Mouse (Mus musculus) urinary bladder, postnatal 14 days (tissue): ENCODE results near the gene Trim46.
"Not testable (repeated sequence)": the region's sequence is repeated elsewhere in the genome, so short reads cannot be mapped to it uniquely, and the experiment has no call there.

Experiments
- DNase-seq: peaks from one replicate; pipeline ENCODE4 v3.0.0; 2021; ENCODE audit warnings: low spot score

The Trim46 gene

DNA sequence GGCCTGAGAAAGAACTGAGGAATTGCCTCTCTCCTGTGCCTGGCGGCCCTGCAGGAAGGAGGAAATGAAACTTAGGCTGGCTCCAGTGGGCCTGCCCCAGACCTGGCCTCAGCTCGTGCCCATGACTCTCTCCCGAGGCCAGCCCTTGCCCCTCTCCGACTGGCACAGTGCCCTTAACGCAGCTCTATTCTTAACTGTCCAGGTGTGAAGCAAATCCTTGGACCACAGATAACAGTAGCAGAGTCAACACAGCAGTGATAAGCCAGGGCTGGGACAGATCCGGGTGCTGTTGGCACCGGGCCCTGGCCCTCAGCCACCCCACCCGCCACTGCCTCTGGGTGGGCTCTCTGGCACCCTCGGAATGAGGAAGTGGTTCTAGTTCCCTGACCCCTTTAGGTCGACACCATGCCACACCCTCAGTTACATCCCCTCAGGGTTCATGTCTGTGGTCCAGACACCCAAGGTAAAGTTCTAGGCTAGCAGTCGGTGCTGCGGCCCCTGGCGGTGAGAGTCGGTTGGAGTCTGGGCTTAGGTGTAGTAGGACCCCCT is 12.5 kb downstream of the Trim46 start:
- DNase-seq, result no peak

DNA sequence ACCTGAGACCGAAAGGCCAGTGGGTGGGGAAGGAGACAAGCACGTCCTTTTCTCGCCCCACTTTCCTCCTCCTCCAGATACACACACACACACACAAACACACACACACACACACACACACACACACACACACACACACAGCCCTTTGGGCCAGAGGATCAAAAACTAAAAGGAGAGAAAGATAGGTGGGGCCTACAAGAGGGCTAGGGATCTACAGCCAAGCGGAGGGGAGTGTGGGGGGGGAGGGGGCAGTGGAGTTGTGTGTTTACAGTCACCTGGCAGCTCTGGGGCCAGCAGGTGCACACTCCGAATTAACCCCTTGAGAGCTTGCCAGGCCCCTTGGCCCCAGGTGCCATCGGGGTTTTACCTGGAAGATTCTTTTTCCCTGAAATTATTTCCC is 13.5 kb downstream of the Trim46 start:
- DNase-seq, result no peak

DNA sequence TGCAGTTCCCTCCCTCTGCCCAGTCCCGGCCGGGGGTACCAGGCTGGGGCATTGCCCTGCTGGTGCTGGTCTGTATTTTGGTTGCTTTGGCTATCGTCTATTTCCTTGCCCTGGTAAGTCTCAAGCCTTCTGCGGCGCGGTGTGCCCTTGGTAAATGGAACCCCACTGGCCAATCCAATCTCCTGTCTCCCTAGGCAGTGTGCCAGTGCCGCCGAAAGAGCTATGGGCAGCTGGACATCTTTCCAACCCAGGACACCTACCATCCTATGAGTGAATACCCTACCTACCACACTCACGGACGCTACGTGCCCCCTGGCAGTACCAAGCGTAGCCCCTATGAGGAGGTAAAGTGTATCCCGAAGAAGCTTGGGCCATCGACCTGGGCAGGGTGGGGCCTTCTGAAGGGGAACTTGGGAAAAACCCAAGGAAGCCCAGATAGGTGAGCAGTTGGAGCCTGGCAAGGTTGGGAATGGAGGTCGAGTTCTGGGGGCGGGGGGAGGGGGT is 14.3 kb downstream of the Trim46 start:
- no peak for DNase-seq

DNA sequence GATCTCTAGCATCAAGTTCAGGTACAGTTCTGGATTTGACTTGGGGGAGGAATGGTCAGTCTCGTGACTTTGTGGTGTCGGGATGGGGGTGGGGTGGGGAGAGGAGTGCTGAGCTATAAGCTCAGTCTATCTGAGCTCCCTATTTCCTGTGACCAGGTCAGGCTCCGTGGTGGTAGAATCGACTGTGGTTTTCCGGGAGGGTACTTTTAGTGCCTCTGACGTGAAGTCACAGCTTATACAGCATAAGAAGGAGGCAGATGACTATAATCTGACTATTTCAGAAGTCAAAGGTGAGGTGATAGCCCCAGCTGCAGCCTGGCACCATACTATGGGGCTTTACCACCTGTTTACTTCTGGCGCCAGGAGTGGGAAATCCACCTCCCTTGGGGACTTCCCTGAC is 14.8 kb downstream of the Trim46 start:
- DNase-seq, result no peak

DNA sequence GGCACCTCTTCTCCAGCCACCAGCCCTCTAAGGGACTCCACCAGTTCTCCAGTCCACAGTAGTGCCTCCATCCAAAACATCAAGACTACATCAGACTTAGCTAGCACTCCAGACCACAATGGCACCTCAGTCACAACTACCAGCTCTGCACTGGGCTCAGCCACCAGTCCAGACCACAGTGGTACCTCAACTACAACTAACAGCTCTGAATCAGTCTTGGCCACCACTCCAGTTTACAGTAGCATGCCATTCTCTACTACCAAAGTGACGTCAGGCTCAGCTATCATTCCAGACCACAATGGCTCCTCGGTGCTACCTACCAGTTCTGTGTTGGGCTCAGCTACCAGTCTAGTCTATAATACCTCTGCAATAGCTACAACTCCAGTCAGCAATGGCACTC is 15.5 kb downstream of the Trim46 start:
- no peak for DNase-seq

DNA sequence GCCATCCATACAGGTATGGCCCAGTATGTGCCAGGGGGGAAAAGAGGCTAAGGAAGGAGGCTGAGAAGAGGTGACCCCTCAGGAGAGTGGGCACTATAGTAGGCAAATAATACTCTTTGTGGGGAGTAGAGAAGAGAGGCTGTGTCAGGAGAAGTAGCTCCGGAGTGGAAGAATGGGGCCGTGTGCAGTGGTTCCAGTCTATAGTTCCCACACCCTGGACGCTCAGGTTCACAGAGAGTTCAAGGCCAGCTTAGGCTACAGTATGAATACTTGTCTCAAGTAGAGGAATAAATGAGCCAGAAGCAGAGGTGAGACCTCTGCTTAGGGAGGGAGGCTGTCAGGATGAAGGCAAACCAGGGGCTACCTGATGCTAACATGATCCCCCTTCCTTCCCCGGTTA is 16.8 kb downstream of the Trim46 start:
- no peak for DNase-seq

DNA sequence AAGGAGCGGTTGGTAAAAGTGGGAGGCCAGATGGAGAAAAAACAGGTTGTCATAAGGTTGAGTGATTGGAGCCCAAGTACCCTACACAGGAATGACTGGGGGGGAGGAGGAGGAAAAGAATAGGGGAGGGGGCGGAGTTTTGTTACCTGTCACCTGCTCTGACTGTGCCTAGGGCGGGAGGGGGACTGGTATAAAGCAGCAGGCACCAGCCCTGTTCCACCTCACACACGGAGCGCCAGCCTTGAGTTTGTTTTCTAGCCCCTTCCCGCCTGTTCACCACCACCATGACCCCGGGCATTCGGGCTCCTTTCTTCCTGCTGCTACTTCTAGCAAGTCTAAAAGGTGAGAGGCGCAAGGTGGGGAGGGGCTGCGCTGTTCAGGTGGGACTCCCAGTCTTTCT is 17.3 kb downstream of the Trim46 start, which contains the start of gene Muc1:
Gene Muc1 (plus strand): TSS at position 222 of the 400 bp plus-strand sequence.
- no peak for DNase-seq

DNA sequence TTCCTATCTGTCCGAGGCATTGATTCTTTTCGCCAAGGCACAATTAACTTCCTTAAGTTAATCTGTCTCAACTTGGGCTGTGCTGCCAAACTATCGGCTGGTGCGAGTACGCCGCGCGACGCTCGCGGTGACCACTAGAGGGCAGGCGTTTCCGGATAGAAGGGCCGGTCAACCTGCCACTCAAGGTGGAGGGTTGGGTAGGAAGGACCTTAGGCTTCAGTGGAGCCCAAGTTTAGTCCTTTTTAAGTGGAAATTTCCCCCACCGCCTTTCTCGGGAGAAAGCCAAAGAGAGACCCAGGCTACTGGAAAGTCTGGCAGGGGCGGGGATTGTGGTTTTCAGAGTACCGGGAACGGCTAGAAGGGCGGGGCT is 17.9 kb downstream of the Trim46 start:
- DNase-seq, result peak; percentile 92

DNA sequence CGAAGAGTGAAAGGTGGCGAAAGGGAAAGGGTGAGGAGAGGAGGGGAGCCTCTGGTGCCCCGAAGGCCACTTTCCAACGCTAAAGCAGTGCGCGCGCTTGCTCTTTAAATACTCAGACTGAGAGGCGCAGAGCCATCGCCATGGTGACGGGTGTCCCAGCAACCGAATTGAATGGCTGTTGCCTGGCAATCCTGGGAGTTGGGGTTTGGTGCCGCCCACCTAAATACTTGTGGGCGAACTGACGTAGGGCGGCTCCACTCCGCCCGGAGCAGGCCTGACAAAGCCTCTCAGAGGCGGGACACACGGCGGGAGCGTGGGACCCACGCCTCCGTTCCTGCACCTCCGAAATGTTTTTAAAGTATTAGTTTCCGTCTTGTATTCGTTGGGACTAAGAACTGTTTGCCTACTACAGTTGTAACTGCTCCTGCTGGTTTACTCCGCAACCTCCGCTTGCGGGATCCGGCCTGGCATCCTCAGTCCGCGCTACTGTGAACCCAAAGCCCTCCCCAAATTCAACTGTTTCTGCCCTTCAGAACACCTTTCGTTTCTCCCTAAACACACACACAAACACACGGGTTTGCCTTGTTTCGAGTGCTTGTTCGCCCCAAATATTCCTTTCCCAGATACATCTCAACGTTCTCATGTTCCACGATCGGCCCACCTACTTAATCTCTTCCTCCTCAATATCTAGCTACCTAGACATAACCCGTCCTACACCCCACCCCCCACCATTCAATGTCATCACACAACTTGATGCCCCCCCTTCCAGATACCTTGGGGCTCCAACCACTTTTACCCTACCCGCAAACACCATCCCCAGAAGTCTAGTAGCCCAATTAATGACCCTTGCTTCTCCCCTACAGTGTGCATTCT is 18.6 kb downstream of the Trim46 start:
- DNase-seq, result peak; percentile 87

DNA sequence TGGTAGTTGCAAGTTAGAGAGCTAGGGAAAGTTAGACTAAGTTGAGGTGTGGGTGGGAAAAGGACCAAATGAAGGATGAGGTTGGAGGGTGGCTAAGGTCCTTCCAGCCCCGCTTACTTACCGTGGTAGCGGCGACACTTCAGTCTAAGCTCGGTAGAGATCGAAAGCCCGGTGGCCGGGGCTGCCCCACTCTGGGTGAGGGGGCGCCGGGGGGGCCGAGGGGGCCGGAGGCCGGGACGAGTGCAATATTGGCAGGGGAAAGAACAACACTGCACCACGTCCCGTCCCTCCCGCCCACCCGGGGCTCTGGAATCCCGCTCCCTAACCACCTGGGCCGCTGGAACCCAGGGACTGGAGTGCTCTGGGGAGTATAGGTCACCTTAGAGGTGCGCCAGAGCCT is 19.2 kb downstream of the Trim46 start, which contains the start of gene Mtx1:
Gene Mtx1 (minus strand): TSS at position 189 of the 400 bp plus-strand sequence.
- DNase-seq, result no peak

DNA sequence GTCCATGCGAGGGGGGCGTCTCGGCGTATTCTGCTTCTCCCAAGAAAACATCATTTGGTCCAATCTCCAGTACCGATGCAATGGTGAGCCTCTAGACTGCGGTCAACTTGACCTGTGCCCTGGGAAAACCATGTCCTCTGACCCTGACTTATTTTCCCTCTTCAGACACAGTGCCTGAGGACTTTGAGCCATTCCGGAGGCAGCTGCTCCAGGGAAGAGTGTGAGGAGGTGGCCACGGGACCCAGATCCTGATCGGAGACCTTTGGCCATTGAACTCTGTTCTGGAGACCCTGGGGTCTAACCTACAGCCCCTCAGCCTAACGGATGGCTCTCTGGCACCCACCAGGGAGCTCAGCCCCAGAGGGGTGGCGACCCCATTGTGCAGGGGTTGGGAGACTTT is 19.7 kb downstream of the Trim46 start:
- DNase-seq, result no peak

DNA sequence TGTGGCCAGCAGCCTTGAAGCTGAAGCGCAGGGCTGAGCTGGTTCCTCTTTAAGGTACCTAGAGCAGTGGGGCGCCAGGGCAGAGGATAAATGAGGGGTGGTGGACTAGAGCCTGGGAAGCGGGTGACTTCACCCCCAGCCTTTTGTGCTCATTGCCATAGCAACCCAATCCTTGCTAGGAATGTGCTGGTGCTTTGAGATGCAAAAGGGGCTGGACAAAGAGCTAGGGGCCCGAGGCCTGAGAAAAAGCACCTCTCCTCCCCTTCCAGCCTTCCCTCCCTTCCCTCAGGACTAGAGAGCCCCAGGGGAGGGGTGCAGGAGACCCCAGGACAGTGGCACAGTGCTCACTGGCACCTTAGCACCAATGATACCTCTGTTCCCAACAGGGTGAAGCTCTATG is 20.2 kb downstream of the Trim46 start:
- DNase-seq, result no peak

DNA sequence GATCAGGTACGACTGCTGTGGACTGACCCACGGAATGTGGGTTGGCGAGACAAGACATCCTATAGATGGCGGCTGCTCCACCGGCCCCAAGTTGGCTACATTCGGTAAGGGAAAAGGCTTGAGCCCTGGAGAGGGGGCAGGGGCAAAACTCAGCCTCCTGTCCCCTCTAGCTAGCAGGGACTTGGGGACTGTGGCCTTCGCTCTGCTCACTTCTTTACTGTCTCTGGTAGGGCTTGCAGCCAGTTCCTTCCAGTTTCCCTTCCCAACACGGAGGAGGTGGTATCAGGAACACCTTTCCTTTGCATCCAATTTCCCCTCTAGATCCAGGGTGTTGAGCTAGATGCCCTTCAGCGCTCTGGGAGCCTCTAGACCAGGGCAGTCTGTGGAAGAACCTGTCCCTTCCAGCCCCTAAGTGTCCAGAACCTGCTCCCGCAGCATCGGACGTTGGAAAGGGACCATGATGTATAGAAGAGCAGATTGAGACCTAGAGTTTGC is 20.7 kb downstream of the Trim46 start:
- no peak for DNase-seq

DNA sequence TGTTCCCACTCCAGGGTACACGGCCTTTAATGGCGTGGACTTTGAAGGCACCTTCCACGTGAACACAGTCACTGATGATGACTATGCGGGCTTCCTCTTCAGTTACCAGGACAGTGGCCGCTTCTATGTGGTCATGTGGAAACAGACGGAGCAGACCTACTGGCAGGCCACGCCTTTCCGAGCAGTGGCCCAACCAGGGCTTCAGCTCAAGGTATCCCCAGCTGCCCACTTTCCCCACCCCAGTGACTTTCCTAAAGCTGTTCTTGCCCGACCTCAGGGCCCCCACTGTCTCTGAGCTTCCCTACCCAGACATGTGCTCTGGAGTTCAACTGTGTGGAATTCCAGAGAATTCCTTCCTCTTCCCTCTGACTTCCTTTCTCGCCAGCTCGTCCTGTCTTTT is 21.3 kb downstream of the Trim46 start:
- DNase-seq, result no peak

DNA sequence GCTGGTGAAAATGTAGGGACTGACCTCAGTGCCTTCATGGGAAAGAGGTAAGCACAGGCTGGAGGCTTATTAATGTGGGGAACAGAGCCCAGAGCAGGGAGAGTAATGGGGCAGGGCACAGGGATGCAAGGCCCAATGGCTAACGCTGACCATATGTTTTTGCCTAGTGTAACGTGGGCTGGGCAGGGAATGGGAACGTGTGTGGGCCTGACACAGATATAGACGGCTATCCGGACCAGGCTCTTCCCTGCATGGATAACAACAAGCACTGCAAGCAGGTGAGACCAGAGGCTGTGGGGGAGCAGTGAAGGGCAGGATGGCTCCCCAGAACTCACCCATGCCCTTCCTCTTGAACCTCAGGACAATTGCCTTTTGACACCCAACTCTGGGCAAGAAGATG is 24.9 kb downstream of the Trim46 start:
- DNase-seq, result no peak

DNA sequence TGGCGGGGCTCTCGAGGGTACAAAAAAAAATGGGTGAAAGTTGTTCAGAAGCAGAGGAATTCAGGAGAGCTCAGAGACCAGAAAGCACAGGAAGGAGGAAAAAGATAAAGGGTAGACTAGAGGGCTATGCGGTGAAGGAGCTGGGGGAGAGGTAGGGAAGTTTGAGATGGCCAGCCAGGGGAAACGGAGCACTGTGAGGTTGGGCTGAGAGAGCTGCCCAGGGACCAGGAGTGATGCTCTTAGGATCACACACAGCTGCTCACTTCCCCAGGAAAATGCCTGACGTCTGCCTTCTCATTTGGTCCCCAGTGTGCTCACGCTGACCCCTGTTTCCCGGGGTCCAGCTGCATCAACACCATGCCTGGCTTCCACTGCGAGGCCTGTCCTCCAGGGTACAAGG is 26.6 kb downstream of the Trim46 start:
- DNase-seq, result no peak

DNA sequence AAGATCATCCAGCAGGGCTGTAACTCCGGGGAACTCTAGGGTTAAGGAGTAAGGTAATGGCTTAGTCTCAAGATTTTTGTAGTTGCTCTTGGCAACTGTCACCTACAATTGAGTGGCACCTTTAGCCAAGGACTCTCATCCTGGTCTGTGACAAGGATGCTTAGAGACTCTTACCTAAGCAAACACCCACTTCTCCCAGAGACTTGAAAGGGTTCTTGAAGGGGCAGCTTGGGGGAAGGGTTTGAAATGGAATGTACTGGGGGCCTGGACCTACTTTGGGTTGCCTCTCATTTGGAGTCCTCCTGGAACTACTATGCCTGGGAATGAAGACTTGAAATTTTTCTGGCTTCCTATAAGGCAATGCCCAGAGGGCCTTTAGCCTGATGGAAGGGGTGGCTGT is 27.8 kb downstream of the Trim46 start:
- no peak for DNase-seq

DNA sequence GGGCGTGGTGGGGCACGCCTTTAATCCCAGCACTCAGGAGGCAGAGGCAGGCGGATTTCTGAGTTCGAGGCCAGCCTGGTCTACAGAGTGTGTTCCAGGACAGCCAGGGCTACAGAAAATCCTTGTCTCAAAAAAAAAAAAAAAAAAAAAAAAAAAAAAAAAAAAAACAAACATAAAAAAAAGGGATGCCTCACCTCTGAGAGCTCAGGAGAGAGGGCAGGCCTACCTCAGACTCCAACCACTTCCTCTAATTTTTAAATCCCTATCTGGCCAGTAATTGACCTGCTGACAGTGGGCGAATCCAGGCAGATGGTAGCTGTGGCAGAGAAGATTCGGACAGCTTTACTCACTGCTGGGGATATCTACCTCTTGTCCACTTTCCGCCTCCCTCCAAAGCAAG is 29.7 kb downstream of the Trim46 start:
- DNase-seq, result not testable (repeated sequence)

DNA sequence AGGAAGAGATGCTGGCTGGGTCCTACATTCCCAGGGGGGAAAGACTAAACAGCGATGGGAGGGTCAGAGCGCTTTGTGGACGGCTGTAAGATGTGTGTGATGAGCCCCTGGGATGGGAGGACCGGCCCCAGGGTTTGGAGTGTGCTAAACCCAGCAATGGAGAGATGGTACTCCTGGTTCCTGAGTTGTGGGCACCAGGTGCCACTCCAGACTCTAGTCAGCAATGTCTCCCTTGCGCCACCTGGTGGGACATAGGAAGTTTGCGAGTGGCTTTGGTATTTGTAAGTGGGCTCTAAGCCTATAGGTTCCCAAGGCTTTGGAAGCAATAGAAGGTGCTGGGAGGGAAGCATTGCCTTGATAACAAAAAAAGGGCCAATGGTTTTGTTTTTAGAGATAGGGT is 30.3 kb downstream of the Trim46 start:
- DNase-seq, result peak; percentile 86

DNA sequence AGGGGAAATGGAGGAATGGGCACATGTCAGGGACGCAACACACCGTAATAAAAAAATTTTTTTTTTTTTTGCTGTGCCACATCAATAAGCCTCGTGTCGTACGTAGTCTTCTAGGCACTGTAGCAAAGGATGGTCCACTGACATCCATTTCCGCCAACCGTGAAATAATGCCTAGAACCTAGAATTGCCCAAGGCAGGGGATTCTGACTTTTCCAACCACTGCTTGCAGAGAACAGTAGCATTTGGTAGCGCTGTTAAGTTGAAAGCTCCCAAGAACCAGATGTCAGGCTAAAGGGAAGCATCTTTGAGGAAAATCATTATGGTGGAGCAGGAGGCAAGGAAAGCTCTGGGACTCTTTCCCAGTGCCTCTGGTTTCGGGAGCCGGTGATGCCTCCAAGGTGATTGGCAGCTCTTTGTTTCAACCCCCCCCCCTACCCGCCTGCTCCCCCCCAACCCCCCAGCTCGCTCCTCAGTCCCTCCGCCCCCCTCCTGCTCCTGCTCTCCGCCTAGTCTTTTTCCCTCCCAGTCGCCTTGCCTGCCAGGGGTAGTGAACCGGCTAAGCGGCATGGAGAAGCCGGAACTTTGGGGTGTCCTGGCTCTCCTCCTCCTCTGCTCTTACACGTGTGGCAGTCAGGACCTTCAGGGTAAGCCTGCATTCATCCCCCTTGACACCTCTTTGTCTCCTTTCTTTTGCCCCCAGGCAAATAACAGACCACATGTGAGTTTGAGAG is 31.3 kb downstream of the Trim46 start, which contains the start of gene Thbs3:
Gene Thbs3 (plus strand): TSS at position 500 of the 731 bp plus-strand sequence.
- no peak for DNase-seq

DNA sequence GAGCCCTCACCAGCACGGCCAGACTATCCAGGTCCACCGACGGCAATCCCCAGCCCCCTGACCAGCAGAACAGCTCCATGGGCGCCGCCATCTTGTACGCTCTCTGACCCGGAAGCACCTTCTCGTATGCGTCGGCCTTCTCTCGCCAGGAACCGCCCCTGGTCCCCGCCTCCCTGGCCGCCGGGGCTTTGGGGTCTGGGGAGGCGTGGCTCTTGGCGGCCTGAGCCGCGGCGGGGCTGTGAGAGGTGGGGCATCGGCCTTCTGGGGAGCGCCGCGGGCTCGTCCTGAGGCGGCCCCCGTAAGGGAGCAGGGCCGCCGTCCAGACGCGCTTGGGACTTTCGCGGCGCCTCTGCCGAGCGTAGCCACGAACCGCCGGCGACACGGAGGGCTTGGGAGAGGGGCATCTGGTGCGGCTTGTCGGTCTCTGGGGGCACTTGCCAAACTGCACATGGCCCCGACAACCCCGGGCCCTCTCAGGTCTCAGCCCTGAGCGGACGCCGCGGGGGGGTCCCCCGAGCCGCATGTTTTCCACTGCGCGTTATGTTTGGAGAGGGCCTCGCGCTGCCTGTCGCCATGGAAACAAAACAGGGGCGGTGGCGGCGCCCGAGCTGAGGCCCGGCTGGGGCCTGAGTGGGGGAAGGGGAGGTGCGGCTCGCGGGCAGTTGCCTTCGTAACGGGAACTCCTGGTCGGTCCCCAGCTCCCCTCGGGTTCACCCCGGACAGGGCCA is 32.1 kb downstream of the Trim46 start:
- DNase-seq, result peak; percentile 93

DNA sequence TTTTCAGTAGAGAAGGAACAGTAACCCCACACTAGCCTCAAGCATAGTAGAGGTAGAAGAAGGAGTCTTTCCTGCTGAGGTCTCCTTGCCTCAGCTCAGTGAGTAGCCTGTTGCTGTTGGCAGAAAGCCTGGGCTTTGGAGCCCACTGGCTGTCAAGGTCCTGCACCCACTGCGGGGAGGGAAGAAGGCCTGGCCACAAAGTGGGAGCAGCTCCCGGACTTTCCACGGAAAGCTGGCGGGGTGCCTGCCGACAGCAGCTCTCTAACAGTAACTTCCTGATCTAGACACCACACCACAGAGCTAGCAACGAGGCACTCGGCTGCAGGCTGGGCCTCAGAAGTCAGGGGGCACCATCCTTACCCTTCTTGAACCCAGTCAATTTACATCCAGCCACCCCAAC is 35.4 kb downstream of the Trim46 start:
- no peak for DNase-seq
